Mouse (Mus musculus): ENCODE measurements around the gene Gm8126. TPM values are rescaled to one million over a fixed set of nuclear protein-coding genes. Genes with fewer than 3 reads are reported as not detected.

Gene Gm8126
- polyA plus RNA-seq (2015; fragmentation: Illumina TruSeq; extraction: RNeasy Lipid Tissue Mini Kit (QIAGEN cat#74804); ENCODE audit: low read depth, low replicate concordance), result not detected

DNA sequence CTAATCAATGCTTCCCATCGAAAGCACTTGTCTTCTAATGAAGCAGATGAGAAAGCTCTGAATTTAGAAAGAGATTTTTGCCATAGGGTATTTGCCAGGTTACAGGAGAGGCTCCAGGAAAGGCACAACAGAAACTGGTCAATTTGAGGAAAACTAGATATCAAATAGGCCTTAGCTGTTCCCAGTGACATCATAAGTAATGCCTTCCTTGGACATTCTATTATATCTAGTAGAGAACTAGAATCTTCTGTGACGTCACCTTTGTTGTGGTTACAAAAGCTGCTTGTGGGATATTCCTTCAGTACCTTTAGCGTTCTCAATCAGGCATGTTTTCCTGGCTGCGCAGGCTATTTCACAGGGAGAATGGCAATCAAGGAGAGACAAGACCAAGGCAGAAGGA is at the start of gene Gm8126:
TSS of gene Gm8126 (plus strand) at position 301 of the 400 bp plus-strand sequence.

DNA sequence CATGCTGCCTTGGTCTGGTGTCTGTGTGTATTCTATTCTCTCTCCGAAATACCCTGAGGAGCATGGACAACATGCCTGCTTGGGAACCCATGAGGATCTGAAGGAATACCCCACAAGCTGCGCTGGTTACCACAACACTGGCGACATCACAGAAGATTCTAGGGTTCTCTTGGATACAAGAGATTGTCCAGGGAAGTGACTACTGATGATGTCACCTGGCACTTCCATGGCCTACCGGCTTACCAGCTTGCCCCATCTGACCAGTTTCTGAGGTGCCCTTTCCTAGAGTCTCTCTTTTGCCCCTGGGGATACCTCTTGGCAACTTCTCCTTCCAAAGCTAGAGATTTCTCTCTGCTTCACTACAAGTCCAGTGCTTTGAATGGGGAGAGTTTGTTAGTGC is 23.2 kb upstream of the Gm8126 start, which contains the start of gene Gm8122:
TSS of gene Gm8122 (minus strand) at position 101 of the 400 bp plus-strand sequence.

DNA sequence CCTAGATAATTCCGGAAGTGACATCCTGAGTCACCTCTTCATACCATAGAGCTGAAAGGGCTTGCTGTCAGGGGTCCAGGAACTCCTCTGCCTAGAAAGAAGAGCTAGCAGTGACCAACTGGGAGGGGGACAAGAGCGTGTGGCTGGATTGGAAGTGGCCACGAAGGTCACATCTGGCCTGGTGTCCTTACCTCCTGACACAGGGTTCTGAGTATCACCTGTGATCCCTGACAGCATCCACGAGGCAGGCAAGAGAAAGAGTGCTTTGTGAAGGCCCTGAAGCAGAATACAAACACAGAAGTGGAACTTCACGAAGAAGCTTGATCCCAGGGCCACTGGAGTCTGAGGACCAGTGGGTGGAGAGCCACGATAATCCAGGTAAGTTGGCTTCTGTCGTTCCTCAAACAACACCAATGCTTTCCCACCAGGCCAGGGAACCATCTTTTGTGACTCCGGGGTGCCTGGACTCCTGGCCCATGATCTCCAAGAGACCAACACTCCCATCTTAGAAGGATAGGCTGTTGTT is 16.6 kb downstream of the Gm8126 start, which contains the start of gene Gm9732:
TSS of gene Gm9732 (plus strand) at position 51 of the 526 bp plus-strand sequence.

DNA sequence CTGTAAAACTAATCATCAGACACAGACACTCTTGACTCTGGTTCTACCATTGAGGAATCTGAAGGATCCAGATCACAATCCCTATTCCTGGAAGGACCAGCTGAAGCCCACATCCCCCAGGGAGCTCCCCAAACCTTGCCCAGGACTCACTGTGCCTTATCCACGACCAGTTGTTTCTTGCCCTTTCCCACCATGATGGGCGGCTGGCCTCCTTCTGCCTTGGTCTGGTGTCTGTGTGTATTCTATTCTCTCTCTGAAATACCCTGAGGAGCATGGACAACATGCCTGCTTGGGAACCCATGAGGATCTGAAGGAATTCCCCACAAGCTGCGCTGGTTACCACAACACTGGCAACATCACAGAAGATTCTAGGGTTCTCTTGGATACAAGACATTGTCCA is 35.1 kb downstream of the Gm8126 start, which contains the start of gene Gm8127:
TSS of gene Gm8127 (minus strand) at position 330 of the 400 bp plus-strand sequence.

Other genes starting within 250 kb of the Gm8126 start
- not detected for gene Gm10376, start 243.0 kb upstream of the Gm8126 start, polyA plus RNA-seq (2015; fragmentation: Illumina TruSeq; extraction: RNeasy Lipid Tissue Mini Kit (QIAGEN cat#74804); ENCODE audit: low read depth, low replicate concordance)
- 0.51 TPM for gene Gm8094, start 182.0 kb upstream of the Gm8126 start, polyA plus RNA-seq (2015; fragmentation: Illumina TruSeq; extraction: RNeasy Lipid Tissue Mini Kit (QIAGEN cat#74804); ENCODE audit: low read depth, low replicate concordance)
- gene Gm8104, start 158.0 kb upstream of the Gm8126 start, polyA plus RNA-seq (2015; fragmentation: Illumina TruSeq; extraction: RNeasy Lipid Tissue Mini Kit (QIAGEN cat#74804); ENCODE audit: low read depth, low replicate concordance), result 0.76 TPM
- not detected for gene Gm7233, start 78.8 kb upstream of the Gm8126 start, polyA plus RNA-seq (2015; fragmentation: Illumina TruSeq; extraction: RNeasy Lipid Tissue Mini Kit (QIAGEN cat#74804); ENCODE audit: low read depth, low replicate concordance)
- not detected for gene Gm8122, start 23.3 kb upstream of the Gm8126 start, polyA plus RNA-seq (2015; fragmentation: Illumina TruSeq; extraction: RNeasy Lipid Tissue Mini Kit (QIAGEN cat#74804); ENCODE audit: low read depth, low replicate concordance)
- gene Gm9732, start 16.4 kb downstream of the Gm8126 start, polyA plus RNA-seq (2015; fragmentation: Illumina TruSeq; extraction: RNeasy Lipid Tissue Mini Kit (QIAGEN cat#74804); ENCODE audit: low read depth, low replicate concordance), result not detected
- not detected for gene Gm8127, start 35.2 kb downstream of the Gm8126 start, polyA plus RNA-seq (2015; fragmentation: Illumina TruSeq; extraction: RNeasy Lipid Tissue Mini Kit (QIAGEN cat#74804); ENCODE audit: low read depth, low replicate concordance)
- gene 1700001F09Rik, start 89.2 kb downstream of the Gm8126 start, polyA plus RNA-seq (2015; fragmentation: Illumina TruSeq; extraction: RNeasy Lipid Tissue Mini Kit (QIAGEN cat#74804); ENCODE audit: low read depth, low replicate concordance), result not detected
- not detected for gene Gm8138, start 157.7 kb downstream of the Gm8126 start, polyA plus RNA-seq (2015; fragmentation: Illumina TruSeq; extraction: RNeasy Lipid Tissue Mini Kit (QIAGEN cat#74804); ENCODE audit: low read depth, low replicate concordance)